Mouse (Mus musculus): ENCODE measurements around the gene Ogg1.

GRCm38 (mm10) chr6:113341574-113341973 lies 14.8 kb downstream of the Ogg1 start:
- TF ChIP-seq CTCF (IDR thresholded peaks at IDR 0.05; ENCODE audit: borderline replicate concordance, insufficient read depth, low read length) (no peak), POLR2A (IDR thresholded peaks at IDR 0.05; ENCODE audit: low read depth, low read length) (no peak)
